Mouse (Mus musculus): ENCODE results near the gene Vmn1r55.
A peak's percentile ranks its signal among the peaks of the same experiment; 100 is the strongest.
"Not testable (repeated sequence)": the region's sequence is repeated elsewhere in the genome, so short reads cannot be mapped to it uniquely, and the experiment has no call there.

Gene Vmn1r55

DNA sequence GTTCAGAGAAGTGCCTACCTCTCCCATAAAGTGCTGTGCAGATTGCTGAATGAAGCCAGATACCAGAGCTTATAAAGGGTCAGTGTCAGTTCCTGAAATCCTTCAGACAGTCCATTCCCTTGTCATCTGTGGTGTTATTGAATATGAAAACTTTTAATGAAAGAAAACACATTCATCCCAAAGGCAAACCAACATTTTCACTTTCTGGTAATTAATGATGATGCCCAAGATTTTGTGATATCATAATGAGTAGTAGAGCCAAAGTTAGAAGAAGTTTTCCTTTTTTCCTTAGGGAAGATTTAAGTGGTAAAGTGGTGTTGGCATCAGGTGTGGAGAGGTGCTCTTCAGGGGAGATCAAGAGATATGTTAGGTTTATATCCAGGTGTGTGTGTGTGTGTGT, at the start of gene Vmn1r55:
TSS of gene Vmn1r55 (minus strand) at position 101 of the 400 bp plus-strand sequence.
- DNase-seq = not testable (repeated sequence)

DNA sequence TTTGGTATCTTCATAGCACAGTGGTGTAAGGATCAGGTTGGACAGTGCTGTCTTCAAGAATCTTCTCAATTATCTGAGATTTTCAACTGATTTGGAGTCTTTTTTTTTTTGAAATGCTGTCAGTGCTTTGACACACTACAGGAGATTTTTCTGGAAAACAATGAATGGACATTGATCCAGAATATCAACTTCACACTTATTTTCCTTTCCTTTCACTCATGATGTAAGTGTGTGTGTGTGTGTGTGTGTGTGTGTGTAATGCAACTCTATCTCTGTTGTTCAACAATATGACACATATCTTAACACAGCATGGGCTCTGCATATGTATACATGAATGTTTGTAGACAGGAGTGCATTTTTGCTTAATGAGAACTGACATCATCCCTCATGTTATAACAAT, 47.2 kb upstream of the Vmn1r55 start, which contains the start of gene Vmn1r56:
TSS of gene Vmn1r56 (minus strand) at position 101 of the 400 bp plus-strand sequence.
- DNase-seq = not testable (repeated sequence)

DNA sequence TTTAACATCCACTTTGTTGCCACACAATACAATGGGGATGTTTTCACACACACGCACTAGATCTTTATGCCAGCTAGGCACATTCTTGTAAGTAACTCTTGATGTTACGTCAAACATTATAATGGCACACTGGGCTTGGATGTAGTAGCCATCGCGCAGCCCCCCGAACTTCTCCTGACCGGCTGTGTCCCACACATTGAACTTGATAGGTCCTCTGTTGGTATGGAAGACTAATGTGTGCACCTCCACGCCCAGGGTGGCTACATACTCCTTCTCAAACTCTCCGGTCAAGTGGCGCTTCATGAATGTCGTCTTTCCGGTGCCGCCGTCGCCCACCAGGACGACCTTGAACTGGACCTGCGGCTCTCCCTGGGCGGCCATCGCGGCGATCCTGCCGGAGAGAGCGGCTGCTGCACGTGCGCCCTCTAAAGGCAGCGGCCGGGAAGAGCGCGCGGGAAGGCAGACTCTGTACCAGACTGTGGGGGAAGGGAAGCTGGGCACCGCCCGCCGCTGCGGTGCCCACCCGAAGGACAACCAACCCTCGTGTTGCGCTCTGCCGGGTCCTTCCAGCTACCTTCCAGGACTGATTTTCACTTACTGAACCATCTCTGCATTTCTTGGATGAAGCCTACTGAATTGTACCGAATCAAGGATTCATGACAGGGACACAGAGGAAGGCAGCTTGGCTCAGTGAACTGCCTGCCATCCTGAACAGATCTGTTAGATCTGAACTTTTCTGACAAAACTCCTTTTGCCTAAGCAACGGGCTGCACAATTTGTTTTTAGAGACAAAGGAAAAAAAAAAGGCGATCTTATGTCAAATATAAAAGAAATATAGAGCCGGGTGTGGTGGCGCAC, 23.7 kb downstream of the Vmn1r55 start, which contains the start of gene Rasl2-9:
TSS of gene Rasl2-9 (minus strand) at position 402 of the 858 bp plus-strand sequence.
- peak; percentile 84 for DNase-seq

DNA sequence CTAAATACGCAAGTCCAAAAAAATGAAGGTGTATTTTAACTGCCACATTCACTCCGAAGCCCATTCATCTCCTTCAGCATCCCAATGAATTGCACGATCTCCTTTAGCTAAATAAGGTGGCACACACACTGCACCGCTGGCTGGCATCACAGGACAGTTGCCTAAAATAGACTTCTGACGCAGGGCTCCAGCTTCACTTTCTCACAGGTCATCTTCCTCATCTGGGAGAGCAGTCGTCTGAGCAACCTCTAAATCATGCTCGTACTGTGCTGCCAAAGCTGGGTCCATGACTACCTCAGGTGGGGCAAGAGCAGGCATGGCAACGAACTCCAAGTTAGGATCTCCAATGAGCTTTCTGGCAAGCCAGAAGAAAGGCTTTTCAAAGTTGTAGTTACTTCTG, 24.4 kb downstream of the Vmn1r55 start:
- DNase-seq = no peak

DNA sequence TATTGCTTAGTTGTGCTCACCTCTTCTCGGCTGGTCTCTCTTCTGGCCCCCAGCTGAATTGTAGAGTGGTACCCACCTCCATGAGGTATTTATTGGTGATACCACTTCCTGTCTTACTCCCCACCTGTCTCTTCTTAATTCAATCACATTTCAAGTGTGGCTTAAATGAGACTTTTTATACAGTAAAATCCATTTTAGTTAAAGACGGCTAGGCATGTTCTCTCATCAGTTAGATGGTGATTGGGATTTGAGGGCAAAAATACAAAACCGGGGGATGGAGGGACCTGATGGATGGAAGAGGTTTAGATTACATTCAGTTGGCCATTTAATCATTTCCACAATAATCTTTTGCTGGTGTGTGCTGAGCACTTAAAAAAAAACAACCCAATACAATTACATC, 32.6 kb downstream of the Vmn1r55 start, which contains the start of gene Rfpl4:
TSS of gene Rfpl4 (minus strand) at position 101 of the 400 bp plus-strand sequence.
- DNase-seq = no peak

DNA sequence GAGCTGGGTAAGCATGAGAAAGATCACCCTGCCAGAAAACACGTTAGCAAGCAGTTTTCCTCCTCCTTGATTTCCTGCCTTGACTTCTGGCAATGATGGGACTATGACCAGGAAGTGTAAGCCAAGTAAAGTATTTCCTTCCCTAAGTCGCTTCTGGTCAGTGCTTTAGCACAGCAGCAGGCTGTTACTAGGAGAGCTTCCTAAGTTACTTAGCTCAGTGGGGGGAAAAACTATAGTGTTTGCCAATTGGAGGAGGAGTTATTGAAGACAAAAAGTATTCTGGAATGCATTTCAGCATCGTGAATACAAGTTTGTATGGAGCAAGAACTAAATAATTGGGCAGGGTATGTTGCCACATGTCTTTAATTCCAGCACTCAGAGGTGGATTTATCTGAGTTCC, 36.8 kb downstream of the Vmn1r55 start:
- no peak for DNase-seq

DNA sequence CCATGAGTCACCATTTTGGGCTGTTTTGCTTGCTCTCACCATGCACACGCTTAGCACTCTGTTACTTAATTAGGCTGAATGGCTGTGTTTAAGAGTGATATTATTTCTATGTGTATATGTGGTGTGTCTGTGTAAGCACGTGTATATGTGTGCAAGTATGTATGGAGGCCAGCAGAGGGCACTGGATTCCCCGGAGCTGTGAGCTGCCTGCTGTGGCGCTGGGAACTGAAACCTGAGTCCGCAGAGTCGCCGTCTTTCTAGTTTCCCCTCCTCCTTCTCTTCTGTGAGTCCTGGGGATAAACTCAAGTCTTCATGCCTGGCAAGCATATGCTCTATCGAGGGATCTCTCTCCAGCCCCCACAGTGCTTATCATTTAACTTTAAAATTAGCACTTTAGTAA, 40.2 kb downstream of the Vmn1r55 start:
- DNase-seq = no peak

DNA sequence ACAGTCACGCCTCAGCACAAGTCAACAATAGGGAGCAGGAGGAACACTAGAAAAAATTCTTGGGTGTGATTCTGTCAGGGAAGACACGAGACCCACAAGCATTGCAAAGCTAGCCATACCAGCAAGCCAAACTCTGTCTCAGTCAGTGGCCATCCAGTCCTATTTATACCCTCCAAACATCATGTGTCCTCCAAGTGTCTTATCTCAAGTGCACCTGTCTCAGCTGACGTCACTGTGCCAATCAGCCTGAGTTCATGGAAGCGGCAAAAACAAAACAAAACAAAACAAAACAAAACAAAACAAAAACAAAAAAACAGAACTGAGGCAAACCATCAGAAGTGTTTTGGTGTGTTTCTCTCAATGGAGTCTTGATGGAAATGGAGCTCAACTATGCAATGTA, 41.2 kb downstream of the Vmn1r55 start:
- DNase-seq = no peak

DNA sequence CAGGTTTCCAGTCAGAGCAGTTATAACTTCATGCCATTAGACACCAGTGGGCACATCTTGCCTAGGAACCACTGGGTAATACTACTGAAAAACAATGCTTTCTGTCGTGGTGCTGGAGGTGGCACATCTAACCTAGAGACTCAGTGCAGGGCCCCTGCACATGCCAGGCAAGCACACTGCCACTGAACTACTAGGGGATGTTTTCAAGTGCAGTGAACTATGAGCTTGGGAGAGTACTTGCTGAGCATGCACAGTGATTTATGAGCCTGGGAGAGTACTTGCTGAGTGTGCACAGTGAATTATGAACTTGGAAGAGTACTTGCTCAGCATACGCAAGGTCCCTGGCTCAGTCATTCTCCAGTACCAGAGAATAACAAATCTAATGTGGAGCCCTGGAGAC, 46.9 kb downstream of the Vmn1r55 start:
- no peak for DNase-seq

DNA sequence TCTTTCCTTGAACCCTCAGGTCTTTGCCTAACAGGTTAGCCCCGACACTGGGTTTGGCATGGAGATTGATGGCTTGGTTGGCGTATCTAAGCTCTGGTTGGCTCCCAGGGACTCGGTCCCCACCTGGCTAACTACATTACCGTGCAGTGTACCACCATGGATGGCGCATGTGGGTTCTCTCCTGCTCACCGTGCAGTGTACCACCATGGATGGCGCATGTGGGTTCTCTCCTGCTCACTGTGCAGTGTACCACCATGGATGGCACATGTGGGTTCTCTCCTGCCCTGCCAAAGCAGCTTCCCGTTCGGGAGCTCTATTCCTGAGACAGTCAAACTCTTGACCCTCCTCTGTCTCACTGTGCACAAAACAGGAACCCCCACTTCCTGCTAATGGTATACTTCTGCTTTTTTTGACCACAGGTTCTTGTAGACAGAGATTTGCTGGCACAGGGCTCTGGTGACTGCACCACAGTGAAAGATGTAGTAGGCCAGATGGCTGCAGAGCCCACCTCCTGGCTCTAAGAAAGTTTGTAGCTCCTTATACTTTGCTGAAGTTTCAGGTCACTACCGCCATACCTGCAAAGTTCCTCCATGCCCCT, 48.3 kb downstream of the Vmn1r55 start:
- DNase-seq = no peak

DNA sequence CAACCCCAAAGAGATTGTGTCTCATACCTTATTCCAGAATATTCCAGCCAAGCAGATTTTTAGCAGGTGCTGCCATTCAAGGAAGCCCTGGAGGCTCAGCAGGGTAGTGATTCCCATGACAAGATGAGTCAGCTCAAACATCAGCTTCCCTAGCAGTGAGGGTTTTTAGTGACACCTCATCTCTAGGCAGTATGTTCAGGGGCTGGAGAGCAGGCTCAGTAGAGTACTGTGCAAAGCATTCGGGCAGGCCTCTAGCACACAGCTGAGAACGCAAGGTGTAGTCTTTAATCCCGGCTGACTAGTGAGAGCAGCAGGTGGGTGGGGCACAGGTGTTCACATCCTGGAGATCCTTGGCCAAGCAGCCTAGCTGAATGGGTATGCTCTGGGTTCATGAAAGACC, 49.7 kb downstream of the Vmn1r55 start:
- no peak for DNase-seq

DNA sequence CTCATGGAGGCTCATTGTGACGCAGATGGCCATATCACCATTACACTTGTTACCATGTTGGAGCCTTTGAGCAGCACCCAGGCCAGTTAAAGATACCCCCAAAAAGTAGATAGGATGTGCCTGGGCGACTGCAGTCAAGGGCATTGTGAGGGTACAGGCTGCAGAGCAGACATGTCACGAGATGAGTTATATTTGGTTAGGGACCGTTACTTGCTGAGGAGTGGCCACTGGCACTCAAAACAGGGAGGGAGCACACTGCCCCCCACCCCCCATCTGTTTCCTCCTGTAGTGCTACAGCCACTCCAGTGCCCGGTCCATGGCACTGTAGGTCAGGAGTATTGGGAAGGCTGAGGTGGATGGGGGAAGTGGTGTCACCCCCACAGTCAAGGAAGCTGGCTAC, 50.7 kb downstream of the Vmn1r55 start:
- no peak for DNase-seq

DNA sequence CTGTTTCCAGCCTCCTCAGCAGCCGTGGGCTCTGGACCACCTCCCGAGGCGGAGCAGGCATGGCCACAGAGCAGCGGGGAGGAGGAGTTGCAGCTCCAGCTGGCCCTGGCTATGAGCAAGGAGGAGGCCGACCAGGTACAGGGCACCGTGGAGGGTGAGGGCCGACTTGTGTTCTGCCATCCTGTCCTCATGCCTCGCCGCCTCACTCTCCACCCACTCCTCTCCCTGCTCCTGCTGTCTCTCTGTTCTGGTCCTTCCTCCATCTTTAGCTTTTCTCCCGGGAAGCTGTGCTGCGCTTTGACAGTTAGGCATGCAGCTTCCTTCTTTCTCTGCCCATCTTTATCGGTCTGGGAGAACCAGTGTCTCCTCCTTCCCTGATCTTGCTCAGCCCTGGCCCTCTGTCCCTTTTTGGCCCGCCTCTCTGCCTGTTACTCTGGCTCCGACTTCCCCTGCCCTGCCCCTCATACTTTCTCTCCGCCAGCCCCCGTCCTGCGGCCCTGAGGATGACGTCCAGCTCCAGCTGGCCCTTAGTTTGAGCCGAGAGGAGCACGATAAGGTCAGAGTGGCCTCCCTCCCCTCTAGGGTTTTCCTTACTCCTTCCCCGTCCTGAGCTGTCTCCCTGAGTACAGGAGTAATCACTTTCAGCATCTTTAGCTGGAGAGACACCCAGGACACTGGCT, 56.5 kb downstream of the Vmn1r55 start:
- DNase-seq = peak; percentile 17

DNA sequence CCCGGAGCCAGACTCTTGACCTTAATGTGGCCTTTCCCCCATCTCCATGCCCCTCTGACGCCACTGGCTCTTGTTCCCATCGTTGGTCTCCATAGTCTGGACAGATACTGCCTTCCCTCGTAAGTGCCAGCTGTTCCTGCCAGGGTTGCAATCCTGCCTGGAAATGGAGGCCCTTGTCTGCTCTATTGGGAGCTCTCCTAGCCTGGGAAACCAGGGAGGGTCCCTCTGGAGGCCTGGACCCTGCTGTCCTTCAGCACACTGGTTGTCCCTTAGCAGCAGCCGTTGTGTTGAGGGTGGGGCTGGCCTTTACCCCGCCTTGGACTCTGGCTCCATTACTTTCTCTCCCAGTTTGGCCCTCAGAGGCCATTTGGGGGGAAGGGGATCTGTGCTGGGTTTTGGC, 57.1 kb downstream of the Vmn1r55 start:
- DNase-seq = no peak

DNA sequence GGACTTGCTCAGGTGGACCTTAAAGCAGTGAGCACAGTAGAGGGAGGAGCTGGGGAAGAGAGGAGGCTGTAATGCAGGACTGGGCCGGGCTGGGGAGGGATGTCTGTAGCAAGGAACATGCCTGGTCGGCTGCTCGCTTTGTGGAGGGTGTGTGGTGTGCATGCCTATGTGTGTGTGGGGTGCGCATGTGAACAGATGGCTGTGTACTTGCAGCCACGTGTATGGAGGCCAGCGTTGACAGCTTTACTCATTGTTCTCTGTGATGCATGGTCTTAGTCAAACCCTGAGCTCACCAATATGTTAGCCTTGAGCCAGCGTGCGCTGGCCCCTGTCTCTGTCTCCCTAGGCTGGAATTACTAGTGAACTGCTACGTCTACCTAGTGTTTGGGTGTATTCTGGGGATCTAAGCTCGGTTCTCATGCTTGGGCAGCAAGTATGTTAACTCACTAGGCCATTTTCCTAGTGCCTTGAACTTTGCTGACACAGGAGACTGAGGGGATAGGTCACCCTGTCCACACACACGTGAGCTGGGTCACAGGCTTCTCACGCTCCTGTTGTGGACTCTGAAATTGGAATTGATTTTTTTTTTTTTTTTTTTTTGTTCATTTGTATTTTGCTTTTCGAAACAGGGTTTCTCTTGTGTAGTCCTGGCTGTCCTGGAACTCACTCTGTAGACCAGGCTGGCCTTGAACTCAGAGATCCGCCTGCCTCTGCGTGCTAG, 58.3 kb downstream of the Vmn1r55 start:
- no peak for DNase-seq

DNA sequence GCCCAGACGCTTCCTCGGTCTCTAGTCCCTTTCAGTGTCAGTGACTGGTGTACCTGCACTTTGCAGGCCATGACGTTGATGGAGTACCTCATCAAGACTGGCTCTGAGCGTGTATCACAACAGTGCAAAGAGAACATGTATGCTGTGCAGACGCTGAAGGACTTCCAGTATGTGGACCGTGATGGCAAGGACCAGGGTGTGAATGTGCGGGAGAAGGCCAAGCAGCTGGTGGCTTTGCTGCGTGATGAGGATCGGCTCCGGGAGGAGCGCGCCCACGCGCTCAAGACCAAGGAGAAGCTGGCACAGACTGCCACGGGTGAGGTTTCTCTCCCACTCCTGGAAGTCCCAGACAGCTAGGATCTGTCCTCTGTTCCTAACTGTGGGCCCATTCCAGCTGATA, 59.6 kb downstream of the Vmn1r55 start:
- DNase-seq = peak; percentile 38

DNA sequence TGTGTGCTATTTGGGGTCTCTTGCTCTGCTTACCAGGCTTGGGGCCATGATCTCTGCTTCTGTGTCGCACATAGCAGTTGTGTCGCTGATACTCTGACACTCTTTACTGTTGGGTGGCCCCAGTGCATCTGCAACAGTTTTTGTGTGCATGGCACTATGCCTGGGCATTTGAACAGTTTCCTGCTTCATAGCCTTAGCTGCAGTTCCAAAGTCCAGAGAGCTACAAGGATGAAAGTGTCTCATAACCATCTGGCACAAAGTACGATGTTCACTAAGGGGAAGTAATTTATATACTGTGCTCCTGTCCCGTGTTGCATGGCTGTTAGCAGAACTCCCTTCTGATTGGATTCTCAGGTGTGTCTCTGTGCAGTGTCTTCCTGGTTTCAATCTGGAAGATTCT, 61.6 kb downstream of the Vmn1r55 start:
- no peak for DNase-seq

DNA sequence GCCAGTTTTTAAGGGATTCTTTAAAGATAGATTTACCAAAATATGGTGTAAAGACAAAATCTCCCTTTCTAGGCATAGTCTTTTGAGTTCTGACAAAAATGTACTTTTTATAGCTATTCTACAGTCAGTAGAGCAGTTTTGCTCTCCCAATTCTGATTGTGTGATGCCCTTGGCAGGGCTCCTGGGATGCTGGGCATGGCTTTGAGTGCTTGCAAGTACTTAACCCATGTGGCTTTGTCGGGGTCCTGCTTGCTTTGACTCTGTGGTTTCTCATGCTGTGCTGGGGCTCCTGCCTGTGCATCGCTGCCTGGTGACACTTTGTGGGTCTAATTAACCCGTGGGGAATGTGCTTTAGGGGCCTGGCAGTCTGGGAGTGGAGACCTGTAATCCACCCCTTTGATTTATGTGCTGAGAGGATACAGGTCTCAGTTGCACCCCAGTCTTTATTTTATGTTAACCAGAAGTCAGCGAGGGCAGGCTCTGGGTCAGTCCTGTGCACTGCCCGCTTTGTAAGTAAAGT, 62.5 kb downstream of the Vmn1r55 start:
- no peak for DNase-seq

DNA sequence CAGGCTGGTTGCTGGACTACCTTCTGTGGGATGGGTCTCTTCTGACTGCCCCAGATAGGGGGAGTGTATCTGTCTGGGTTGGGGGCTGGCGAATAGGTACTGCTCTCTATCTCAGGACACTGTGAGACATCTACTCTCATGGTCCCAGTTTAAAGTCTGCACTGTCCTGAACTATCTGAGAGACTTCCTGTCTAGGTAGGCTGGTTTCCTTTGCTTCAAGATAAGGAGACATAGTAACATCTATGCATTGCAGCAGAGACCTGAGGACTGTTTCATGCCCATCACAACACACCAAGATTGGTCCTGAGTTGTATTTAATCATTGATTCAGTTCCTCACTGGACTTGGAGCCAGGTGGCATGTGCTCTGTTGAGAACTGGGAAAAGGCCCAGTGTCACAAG, 64.0 kb downstream of the Vmn1r55 start:
- DNase-seq = no peak

DNA sequence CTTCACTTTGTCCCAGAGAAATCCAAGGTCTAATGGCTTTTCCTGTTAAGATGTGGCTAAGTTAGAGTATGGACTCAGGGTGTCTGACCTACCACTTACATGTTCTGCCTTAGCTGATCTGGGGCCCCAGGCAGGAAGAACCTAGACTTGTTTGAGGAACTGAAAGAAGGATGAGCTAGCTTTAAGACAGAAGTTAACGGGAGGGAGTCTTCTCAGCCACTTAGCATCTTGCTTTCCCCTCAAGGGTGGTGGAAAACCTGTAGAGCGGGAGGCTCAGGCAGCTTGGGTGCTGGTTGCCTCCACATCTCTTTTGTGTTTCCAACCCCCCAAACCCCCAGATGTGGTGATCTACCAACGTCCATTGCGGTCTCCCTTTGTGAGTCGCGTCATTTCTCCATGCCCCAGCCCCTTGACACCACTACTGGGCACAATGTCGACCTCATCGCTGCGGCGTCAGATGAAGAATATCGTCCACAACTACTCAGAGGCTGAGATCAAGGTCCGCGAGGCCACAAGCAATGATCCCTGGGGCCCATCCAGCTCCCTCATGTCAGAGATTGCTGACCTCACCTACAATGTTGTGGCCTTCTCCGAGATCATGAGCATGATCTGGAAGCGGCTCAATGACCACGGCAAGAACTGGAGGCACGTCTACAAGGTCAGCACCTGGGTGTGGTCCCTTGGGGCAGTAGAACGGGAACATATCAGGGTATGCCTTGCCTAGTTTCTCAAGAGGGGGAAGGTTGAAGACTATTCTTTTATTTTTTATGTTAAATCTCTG, 66.0 kb downstream of the Vmn1r55 start:
- DNase-seq = no peak

DNA sequence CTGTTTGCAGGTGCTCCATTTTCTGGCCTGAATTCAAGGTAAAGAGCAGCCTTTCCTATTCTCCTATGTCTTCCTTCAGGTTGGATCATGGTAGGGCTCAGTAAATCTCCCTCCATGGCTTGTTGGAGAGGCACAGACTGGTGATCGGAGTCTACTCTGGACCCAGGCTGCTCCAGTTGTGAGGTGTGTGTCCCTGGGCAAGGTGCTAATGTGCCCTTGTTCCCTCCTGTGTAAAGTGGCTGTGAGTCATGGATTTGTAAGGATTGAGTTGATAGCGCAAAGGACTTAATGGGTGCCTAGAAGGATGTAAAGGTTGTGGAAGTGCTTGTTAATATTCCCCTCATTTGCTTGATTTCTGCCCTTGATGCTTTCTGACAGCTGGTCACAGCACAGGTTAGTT, 67.5 kb downstream of the Vmn1r55 start:
- DNase-seq = no peak

DNA sequence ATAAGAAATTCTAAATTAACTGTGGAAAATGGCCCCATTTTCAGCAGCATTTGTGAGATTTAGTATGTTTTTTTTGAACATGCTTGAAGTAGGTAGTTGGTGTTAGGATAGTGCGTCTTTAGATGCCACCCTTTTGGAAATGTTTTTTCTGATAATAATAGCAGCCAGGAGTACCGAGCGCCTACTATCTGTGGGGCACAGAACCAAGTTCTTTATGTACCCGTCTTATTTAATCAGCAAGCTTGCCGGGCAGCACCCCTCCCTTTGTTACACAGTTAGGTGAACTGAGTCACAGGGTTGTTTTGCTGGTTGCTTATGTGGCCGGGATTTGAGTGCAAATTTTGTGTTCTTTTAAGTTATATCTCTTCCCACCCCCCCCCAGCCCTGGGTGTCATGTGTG, 68.2 kb downstream of the Vmn1r55 start:
- DNase-seq = no peak

Data from right cerebral cortex, postnatal 14 days (tissue).